Mouse (Mus musculus) kidney, adult 11 months (tissue): ENCODE measurements around the gene Aqp2.

ENCODE experiments used
- DNase-seq: peaks from one replicate; pipeline ENCODE4 v3.0.0; 2022

Gene Aqp2

DNA sequence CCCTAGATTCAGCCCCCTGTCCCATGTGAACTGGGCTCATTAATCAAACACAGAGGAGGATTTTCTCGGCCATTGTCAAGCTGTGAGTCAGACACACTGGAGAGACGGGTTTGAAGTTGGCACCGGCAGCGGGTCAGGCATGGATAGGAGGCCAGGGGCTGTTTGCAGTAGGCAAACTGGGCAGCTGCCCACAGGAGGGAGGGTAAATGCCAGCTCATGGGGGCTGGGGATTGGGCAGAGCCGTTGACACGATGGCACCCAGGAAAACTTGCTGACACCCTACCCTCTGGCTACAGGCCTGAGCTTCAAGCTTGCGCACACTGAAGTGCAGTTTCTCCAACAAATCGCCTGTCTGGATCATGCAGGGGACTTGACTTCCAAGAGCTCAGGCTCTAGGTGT lies 13.3 kb downstream of the Aqp2 start:
- DNase-seq = no peak

DNA sequence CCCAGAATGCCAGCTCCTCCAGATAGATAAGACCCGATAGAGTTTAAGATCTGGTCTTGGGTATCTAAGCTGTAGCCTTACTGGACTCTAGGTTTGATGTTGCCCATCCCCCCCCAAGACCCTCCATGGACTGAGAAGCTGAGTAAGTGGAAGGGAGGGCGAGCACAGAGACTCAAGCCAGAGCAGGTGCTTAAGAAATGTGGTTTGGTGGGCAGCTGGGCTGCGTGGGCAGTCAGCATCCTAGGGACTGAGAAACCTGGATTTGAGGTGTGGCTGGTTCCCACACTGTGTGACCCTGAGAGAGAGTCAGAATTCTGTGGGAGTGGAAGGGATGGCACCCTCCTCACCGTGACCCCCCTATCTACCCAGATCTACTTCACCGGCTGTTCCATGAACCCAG lies 14.0 kb downstream of the Aqp2 start:
- no peak for DNase-seq

DNA sequence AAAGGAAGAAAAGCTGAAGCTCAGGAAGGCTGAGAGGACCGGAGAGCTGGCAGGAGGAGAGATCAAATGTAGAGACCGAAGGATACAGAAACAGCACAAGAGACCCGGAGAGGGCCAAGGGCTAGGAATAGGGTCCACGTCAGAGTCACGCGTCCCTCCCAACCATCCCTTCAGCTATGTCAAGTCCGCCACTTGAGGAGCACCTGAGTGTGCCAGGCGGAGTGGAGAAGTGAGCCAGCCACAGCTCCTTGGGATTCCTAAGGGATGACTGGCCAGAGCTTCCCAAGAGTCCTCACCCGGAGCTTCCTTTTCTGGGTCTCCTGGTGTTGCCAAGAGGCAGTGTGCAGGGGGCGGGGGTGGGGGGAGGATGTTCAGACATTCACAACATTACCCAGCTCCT lies 16.1 kb downstream of the Aqp2 start:
- no peak for DNase-seq

DNA sequence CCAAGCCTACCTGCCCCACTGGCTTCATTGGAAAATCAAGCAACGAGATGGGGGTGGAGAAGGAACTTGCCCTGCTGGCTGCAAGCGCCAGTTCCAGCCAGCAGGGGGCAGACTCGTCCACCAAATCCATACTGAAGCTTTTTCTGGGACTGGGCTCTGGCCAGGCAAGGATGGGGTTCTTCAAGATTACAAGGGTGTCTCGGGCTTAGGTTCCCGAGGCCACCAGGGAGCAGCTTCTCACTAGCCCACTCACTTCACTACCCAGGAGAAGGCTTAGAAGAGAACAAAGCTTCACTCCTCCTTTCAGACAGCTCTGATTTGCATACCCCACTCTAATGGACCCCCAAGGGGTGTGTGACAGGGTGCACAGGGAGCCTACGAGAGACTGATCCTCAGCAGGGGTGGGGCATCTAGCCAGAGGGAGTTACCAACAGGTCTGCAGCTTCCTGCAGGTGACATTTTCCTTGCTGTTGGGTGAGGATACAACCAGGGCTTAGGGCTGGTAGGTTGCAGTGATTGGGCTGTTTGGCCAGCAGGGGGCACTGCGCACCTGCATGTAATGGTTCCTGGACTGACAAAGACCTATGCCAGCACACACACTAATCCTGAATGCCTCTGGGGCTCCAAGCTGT lies 17.3 kb downstream of the Aqp2 start:
- DNase-seq = peak; percentile 78

DNA sequence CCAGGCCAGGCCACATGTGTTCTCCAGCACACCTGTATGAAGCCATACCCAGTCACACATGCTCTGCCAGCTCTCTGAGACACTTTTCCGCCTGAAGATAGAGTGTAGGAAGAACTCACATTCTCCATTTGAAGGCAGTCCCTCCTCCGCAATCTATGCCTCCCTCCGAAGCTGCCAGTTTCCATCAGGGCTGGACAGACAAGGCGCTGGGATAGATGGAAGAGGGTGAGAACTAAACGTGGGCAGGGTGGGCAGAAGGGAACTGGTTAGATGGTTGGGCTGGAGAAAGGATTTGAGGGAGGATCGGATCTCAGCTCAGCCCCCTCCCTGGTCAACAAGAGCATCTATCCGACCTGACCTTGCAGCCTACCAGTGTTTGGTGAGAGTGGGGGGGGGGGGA lies 18.0 kb downstream of the Aqp2 start:
- DNase-seq = no peak

DNA sequence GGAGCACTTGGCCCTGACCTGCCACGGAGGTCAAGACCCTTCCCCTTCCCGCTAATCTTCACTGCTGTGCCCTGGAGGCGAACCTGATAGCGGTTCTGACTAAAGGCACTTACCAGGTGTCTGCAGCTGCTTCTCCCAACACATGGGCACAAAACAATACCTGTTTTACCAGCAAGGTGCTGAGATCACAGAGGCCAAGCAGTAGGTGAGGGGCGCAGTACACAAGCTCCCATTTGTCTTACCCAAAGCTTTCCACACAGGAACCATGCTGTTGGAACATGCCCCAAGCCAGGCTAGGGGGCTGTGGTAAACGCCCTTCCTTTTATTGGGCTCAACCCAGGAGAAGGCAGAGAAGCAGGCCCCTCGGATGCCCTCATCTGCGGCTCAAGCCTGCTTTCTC lies 18.7 kb downstream of the Aqp2 start:
- no peak for DNase-seq

DNA sequence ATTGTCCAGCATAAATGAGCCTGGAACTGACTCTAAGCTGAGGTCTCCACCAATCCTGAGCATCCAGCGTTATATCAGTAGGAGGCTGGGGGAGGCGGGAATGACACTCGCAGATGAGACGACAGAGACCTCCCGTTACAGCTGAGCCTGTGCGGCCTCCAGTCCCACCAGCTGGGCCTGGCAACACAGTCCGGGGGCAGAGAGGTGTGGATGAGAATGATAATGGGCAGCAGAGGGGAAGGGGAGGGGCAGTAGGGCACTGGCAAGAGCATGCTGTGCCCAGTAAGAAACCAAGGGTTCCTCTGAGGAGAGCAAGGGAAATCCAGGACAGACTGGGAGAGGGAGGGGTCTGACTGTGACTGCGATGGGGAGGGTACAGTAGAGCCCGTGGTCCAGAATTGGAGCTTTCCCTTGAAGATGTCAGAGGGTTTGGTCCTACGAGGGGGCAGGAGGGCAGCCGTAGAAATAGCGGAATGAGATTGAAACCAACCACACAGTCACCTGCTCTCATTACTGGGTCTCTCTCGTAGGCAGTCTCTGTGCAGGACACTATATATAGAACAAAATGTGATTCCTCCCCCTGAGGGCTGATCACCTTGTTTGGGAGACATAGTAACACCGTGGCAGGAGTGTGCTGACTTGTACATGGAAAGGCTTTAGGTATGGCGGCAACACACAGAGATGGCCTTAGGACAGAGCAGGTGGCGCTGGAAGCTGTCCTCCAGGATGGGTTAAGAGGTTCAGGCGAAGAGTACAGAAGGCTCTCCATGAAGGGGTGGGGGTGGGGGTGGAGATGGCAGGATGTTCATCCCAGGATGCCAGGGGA lies 20.6 kb downstream of the Aqp2 start:
- DNase-seq = no peak

DNA sequence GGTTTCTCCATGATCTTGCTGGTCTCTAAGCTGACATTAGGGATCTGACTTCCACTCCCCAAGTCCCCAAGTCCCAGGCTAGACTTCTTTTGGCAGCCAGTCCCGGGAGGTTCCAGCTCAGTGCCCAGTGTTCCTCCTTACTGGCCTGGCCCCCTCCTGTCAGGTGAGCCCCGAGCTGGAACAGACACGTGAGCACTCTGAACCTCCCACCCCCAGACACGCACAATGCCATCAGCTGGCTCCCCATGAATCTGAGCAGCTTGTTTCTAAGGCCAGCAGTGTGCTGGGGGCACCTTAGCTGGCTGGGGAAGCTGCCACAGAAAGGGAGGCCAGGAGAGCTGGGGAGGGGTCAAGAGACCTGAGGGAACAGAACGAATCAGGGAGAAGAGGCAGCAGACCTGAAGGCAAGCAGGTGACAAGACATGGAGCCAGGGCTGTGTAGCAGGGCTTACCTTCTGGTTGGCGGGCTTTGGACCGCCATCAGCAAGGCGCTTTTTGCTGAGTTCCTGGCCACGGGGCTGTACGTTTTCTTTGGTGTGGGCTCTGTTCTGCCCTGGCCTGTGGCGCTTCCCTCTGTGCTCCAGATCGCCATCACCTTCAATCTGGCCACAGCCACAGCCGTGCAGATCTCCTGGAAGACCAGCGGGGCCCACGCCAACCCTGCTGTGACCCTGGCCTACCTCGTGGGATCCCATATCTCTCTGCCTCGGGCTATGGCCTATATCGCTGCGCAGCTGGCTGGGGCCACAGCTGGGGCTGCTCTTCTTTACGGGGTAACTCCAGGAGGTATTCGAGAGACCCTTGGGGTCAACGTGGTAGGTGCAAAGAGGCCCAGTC lies 22.3 kb downstream of the Aqp2 start, which contains the start of gene Aqp6:
TSS of gene Aqp6 (plus strand) at position 415 of the 837 bp plus-strand sequence.
- no peak for DNase-seq

DNA sequence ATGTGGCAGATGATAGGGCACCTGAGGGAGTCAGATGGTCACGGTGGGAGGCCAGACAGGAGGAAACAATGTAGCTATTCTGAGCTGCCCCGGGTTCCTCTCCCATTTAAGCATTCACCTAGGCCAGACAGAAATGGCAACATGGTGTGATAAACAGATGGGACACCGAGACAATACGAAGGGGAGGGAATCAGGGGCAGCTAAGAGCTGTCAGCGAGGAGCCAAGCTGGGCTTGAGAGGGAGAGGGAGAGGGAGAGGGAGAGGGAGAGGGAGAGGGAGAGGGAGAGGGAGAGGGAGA lies 22.9 kb downstream of the Aqp2 start:
- DNase-seq = no peak

DNA sequence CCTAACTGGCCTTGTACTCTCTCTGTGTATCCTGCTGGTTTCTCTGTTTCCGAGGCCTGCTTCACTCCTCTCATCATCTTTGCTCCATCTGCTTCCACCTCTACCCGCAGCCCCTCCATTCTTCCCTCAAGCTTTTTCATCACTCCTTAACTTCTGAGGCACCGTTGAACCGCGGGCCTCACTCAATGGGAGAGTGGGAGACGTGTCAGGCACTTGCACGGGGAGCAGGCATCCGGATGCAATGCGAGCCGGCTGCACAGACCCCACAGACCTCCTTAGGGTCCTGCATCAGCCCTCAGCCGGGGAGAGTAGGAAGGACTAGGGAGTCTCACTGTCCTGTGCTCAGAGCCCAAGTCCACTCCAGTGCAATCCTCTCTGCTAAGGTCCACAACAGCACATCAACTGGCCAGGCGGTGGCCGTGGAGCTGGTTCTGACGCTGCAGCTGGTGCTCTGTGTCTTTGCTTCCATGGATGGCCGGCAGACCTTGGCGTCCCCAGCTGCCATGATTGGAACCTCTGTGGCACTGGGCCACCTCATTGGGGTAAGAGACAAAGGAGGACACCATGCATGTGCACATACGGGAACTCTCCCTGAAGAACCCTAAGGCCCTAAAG lies 23.5 kb downstream of the Aqp2 start:
- no peak for DNase-seq

DNA sequence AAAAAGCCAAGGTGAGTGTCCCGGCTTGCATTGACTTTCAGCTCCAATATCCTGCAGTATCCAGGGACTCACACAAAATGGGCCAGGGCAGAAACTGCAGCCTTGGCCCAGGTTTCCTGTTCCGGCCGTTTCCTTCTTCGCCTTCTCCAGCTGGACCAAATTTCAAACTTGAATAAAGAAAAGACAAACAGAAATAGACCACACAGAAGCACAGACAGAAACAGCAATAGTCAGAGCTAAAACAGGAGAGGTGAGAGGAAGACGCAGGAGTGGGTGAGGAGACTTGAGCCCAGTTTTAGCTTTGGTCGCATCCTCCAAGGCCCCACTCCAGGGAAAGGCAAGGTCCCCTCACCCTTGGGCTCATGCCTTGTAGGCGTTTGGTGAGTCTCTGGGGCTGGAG lies 24.4 kb downstream of the Aqp2 start:
- DNase-seq = no peak

DNA sequence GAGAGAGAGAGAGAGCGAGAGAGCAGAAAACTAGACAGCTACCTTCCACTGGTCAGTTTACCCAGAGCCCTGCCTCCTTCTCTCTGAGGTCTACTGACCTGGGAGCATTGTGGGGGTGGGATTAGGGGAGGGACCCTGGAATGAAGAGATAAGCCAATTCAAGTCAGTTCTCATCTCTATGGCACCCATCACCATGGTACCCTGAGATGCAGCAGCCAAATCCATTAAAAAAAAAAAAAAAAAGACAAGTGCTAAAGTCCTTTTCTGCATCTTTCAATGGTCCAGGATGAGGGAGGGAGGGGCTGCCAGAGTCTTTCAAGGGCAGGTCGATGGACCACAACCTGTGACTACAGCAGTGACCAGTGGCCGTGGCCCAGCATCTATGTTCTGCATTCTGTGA lies 26.7 kb downstream of the Aqp2 start:
- no peak for DNase-seq

DNA sequence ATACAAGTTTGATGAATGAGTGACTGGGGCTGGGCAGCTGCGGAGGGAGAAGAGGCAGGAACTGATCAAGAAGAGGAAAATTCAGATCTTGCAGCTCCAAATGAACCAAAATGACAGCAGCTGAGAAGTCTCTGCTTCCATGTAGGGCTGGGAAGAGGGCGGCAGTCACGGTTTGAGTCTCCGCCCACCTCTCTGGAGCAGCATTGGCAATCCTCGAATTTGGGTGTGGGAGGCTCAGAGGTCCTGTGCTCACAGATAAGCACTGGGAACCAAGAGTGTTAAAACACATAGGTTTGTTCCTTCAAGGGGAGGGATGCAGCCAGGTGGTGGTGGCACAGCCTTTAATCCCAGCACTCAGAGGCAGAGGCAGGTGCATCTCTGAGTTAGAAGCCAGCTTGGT lies 27.7 kb downstream of the Aqp2 start:
- no peak for DNase-seq

DNA sequence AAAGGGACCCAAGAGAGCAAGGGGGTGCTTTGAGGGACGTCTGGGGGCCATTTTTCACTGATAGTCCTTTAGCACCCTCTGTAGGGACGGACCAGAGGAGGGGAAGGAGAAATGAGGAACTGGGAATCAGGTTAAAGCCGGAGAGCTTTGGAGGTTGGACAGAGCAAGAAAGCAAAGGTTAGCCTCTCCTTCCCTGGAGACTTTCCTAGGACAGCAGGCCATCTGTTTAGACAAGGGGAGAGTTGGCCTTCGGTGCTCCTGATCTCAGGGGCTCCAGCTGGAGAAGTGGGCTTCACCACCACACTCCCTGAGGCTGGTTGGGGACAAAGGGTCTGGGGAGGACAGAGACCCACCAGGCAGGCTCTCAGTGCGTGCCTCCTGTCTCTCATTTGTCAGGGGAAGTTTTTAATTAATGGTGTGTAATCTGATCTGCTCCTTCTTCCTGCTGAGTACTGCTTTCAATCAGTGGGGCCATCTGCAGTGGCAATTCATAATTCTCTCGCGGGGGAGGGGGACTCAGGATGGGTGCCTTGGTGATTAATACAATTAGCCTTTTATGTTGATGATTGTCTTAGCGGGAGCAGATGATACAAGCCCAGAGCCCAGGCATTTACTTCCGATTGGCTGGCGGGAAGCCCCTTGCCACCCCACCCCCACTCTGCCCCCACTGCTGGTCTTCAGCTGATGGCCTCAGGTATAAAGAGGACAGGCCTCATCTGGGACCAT lies 28.7 kb downstream of the Aqp2 start:
- no peak for DNase-seq

DNA sequence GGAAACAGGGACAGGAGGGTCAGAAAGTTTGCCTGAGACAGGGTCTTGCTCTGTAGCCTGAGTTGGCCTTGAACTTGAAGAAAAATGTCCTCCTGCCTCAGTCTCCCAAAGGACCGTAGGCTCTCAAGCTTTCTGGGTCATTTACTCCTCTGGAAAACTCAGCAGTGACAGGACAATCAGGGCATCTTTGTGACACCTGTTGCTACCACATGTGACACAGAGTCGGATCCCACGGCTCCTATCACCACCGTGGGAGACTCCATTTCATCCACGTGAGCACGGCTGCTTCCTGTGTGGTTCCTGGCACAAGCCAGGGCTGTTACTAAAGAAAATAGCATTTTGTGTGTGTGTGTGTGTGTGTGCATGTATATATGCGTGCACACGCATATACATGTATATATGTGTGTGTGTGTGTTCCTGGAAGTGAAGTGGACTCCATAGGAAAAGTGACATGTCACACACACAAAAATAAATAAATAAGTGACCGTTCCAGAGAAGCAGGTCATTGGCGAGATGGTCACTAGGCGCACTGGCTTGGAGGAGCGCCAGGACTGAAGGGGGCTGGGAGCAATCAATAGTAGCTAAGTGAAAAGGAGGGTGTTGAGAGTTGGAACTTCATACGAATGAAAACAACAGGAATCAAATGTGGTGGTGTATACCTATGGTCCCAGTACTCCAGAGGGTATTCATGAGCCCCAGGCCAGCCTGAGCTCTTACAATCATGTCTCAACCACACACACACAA lies 29.7 kb downstream of the Aqp2 start:
- no peak for DNase-seq

DNA sequence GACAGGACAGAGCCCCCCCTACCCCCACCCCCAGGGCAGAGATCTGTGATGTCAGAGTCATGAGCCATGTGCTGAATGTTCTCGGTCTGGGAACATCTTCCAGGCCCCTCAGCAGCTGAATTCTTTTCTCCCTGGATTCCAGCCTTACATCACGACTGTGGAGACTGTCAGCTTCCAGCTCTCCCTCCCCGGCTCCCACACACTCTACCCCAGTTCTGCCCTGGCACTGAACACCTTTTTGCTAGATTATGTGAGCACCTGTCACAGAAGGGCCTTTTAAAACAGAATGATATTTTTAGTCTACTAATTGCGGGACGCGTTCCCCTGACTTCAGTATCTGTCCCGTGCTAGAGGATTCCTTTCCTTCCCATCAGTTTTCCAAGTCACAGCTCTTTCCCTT lies 32.7 kb downstream of the Aqp2 start:
- DNase-seq = no peak

DNA sequence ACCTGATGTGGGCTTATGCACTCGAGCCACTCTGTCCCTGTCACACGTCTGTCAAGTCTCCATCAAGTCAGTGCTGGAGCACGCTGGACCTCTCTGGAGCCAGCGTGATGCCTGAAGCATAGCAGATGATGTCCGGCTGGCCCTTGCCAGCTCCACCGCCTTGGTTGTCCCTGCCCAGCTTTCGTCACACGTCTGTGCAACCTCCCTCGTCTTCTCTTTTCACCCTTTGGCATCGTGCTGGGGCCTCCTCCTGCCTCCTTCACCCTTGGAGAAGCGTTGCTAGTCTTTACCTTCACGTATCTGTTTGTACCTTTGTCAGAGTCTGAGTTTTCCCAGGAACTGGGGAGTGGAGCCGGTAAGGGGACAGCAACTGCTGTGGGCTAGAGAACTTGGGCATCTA lies 35.4 kb downstream of the Aqp2 start:
- no peak for DNase-seq

DNA sequence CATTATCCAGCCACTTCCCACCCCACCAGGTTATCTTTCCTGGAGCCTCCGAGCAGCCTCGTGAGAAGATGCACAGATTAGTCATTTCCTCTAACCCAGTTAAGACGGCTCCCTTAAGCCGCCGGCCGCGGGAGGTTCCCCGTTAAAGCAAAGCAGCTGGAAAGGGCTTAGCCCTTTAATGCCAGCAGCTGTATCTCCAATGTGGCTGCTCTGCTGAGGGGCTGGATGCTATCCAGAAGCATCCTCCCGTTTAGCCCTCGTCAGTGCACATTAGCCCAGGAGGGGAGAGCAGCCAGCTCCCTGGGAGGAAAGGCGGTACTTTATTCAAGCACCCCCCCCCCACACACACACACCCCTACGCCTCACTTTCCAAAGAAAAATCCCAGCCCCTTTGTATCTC lies 35.9 kb downstream of the Aqp2 start:
- DNase-seq = no peak

DNA sequence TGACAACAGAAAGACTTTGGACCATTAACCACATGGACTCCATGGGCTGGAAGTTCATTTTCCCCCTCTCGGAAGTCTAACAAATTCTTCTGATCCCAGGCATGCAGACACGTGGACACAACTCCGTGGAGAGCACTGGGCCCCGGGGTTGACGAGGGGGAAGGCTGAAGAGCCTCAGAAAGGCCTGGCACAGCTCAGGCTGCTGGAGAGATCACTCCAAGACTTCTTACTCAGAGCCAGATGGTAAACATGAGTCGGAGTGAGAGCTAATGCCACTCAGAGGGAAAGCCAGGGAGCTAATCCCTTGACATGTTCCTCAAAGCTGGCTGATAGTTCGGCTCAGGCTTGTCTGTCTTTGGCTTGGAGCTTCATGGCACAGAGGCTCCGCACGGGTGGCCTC lies 36.4 kb downstream of the Aqp2 start:
- DNase-seq = no peak

DNA sequence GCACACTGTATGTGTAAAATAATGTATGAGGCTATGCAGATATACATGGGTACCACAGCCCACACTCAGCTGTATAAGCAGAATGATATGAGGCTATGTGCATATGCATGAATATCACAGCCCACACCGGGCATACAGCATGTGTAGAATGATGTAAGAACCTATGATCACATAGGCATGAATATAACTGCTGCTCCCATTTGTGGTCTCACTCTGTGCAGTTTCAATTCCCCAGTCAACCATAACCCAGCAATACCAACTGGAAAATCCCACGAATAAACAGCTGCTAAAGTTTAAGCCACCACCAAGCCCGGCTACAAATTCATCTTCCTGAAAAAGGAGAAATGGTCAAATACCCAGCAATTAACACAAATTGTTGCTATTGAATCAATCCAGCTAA lies 39.7 kb downstream of the Aqp2 start:
- no peak for DNase-seq

DNA sequence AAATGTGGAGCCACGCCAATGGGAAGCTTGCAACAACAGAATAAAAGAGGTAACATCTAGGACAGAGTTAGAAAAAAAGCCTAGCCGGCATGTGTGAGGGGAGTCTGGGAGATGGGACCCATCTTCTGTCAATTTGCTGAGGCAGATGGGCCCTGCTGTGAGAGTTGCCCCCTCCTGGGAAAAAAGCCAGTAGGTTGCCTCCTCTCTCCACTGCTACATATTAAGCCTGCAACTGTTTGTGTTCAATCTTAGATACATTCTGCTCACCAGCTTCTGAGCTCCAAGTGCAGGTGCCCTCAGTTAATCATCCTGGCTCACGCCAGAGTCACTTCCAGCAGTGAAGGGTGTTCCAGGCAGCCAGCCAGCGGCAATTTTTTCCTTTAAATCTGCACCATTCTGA lies 41.0 kb downstream of the Aqp2 start:
- no peak for DNase-seq

DNA sequence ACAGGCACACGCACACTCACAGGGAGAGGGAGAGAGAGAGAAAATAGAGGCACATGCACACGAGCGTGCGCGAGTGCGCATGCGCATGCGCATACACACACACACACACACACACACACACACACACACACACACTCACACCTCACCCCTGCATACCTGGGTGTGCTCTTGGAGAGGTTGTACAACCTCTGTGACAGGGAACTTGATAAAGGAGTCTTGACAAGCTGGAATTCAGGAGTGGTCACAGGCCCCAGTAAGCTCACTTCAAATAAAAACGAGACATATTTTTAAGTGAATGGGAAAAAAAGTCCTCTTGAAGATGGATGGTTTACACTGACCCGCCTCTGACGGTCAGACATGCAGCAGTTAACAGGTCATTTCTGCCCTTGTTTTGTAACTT lies 43.2 kb downstream of the Aqp2 start:
- no peak for DNase-seq
